Mouse (Mus musculus): Measurements from ENCODE around the gene Myh7b. TPM values are rescaled to one million over a fixed set of nuclear protein-coding genes. Genes with fewer than 3 reads are reported as not detected.

The Myh7b gene
- polyA plus RNA-seq, 1 experiment from 2014 or later = 21.8 TPM

DNA sequence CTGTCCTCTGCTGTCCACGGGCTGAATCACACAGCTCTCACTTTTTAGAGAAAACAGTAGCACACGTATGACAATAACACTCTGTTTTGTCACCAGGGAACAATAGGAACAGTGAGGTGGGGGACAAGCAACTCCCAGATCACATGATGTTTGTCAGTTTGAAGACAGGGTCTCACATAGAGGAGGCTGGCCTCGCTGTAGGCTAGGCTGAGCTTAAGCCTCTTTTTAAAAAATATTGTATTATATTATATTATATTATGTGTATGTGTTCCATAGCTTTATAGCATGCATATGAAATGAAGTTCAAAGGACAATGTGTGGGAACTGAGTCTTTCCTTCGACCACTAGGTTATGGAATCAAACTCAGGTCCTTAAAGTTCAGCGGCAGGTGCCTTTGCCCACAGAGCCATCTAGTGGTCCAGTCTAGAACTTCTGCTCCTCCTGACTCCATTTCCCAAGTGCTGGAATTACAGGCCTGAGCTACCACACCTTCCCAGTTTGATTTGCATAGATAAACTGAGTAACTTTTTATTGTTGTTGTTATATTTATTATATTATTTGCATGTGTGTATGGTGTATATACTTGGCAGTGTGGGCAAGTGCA, 27.0 kb upstream of the Myh7b start:
- H3K9me3 ChIP-seq (replicated peaks) = no peaks in the 10 kb centered on the region
- no peaks in the 10 kb centered on the region for H3K4me1 ChIP-seq (replicated peaks)
- 48% methylated on average over 5 of the region's 5 CpGs for WGBS
- ATAC-seq (replicated peaks; ENCODE audit: insufficient number of reproducible peaks, insufficient read depth, low FRiP score, low read depth) = no peak
- H3K27ac ChIP-seq = no peak overlapping the region
- no peak overlapping the region for H3K9ac ChIP-seq
- H3K36me3 ChIP-seq = no peaks in the 10 kb centered on the region
- no peak overlapping the region for H3K4me3 ChIP-seq
- H3K27me3 ChIP-seq = no peaks in the 10 kb centered on the region
- H3K4me2 ChIP-seq = no peak overlapping the region

DNA sequence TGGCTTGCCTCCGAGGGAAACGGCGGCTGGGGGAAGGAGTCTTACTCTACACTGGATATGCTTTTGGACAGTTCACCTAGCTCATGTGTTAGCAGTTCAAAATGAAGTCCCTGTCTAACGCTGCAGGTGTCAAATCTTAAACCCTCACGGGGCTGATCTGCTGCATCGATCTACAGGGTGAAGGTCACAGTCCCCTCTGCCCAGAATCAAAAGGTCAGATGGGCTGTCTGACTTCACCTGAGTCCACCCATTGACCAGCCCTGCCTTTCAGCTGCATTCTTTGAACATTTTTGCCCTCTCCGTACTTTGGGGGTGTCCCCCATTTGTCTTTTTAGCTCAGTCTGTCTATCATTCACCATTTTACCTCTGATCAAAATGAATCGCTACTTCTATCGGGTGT, 25.9 kb upstream of the Myh7b start:
- H3K9me3 ChIP-seq (replicated peaks) = no peaks in the 10 kb centered on the region
- no peaks in the 10 kb centered on the region for H3K4me1 ChIP-seq (replicated peaks)
- WGBS = 86% methylated on average over 9 of the region's 9 CpGs
- ATAC-seq (replicated peaks; ENCODE audit: insufficient number of reproducible peaks, insufficient read depth, low FRiP score, low read depth) = no peak
- no peaks in the 10 kb centered on the region for H3K27me3 ChIP-seq
- H3K4me2 ChIP-seq = no peak overlapping the region
- H3K9ac ChIP-seq = no peak overlapping the region
- H3K4me3 ChIP-seq = no peak overlapping the region
- H3K27ac ChIP-seq = no peak overlapping the region
- H3K36me3 ChIP-seq = no peaks in the 10 kb centered on the region

DNA sequence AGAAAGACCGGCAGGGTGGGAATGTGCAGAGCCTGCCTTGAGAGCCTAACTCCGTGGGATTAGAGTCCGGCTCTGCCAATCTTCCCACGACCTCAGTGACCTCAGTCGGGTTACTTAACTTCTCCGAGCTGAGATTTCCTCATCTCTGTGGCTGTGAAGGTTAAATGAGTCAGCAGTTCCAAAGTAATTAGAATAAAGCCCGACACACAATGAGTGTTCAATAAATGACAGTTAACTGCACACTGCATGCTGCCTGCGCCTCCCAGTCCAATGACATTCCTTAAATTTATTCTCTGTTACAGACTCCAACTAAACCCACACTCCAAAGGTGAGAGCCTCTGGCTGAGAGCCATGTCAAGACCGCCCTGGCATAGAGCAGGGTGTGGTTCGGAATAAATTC, 25.5 kb upstream of the Myh7b start:
- no peak overlapping the region for H3K9ac ChIP-seq
- no peaks in the 10 kb centered on the region for H3K9me3 ChIP-seq (replicated peaks)
- WGBS = 62% methylated on average over 10 of the region's 10 CpGs
- no peaks in the 10 kb centered on the region for H3K36me3 ChIP-seq
- no peak for ATAC-seq (replicated peaks; ENCODE audit: insufficient number of reproducible peaks, insufficient read depth, low FRiP score, low read depth)
- H3K27me3 ChIP-seq = no peaks in the 10 kb centered on the region
- H3K27ac ChIP-seq = no peak overlapping the region
- no peak overlapping the region for H3K4me2 ChIP-seq
- no peaks in the 10 kb centered on the region for H3K4me1 ChIP-seq (replicated peaks)
- H3K4me3 ChIP-seq = no peak overlapping the region

DNA sequence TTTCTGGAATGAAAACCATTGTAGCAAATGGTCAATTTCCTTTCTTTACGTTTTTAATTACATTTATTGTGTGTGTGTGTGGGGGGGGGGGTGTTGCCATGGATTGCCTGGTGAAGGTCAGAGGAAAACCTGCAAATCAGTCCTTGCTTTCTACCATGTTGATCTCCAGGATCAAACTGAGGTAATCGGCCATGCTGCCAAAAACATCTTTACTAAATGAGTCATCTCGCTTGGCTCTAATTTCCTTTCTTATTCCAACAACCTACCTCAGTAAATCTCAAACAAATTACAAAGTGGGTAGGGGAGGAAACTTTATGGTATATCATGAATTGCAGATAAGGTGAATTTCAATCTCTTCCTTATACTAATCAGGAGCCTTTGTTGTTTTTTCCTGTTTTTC, 22.9 kb upstream of the Myh7b start:
- ATAC-seq (replicated peaks; ENCODE audit: insufficient number of reproducible peaks, insufficient read depth, low FRiP score, low read depth) = no peak
- Histone ChIP-seq H3K36me3 (no peaks in the 10 kb centered on the region), H3K9me3 (replicated peaks) (no peaks in the 10 kb centered on the region), H3K4me1 (replicated peaks) (peaks cover 13% of the 10 kb centered on the region), H3K4me2 (no peak overlapping the region), H3K9ac (no peak overlapping the region), H3K27me3 (no peaks in the 10 kb centered on the region), H3K27ac (no peak overlapping the region), H3K4me3 (no peak overlapping the region)
- WGBS = 72% methylated on average over 3 of the region's 3 CpGs

DNA sequence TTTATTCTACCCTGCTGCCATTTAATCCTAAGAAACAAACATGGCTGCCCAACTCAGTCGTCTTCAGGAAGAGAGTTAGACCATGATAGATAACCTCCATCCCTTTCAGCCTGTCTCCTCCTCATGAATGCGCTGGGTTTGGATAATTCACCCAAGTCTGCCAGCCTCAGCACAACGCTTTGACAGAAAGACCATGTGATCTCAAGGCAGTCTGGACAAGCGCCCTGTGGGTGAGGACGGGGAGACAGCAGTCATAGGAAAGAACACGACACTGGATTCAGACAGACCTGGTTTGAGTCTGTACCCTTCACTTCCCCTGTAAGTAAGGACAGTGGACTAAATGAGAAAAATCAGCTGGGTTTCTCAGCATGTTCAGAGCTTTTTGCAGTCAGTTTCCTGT, 21.5 kb upstream of the Myh7b start:
- Histone ChIP-seq H3K4me1 (replicated peaks) (peaks cover 14% of the 10 kb centered on the region), H3K27me3 (no peaks in the 10 kb centered on the region), H3K36me3 (no peaks in the 10 kb centered on the region), H3K4me3 (no peak overlapping the region), H3K27ac (no peak overlapping the region), H3K9ac (no peak overlapping the region), H3K9me3 (replicated peaks) (no peaks in the 10 kb centered on the region), H3K4me2 (no peak overlapping the region)
- 67% methylated on average over 6 of the region's 6 CpGs for WGBS
- ATAC-seq (replicated peaks; ENCODE audit: insufficient number of reproducible peaks, insufficient read depth, low FRiP score, low read depth) = no peak

DNA sequence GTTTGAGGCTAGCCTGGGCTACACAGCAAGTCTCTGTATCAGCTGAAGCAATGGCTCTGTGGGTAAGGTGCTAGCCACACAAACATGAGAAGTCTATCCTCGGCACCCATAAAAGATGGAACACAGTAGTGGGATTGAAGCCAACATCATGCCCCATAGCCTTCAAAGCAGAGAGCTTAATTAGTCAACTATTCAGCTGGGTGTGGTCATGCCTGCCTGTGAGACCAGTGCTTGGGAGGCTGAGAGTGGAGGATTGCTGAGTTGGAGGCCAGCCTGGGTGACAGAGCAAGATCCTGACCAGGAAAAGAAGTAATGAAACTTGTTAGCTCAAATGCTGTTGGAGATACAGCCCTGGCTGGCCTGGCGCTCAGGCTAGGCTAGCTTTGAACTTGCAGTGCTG, 20.1 kb upstream of the Myh7b start:
- no peak overlapping the region for H3K4me3 ChIP-seq
- WGBS = 98% methylated on average over 2 of the region's 2 CpGs
- H3K27ac ChIP-seq = no peak overlapping the region
- no peaks in the 10 kb centered on the region for H3K27me3 ChIP-seq
- no peaks in the 10 kb centered on the region for H3K36me3 ChIP-seq
- no peaks in the 10 kb centered on the region for H3K9me3 ChIP-seq (replicated peaks)
- H3K9ac ChIP-seq = no peak overlapping the region
- H3K4me2 ChIP-seq = no peak overlapping the region
- H3K4me1 ChIP-seq (replicated peaks) = peaks cover 14% of the 10 kb centered on the region
- no peak for ATAC-seq (replicated peaks; ENCODE audit: insufficient number of reproducible peaks, insufficient read depth, low FRiP score, low read depth)

DNA sequence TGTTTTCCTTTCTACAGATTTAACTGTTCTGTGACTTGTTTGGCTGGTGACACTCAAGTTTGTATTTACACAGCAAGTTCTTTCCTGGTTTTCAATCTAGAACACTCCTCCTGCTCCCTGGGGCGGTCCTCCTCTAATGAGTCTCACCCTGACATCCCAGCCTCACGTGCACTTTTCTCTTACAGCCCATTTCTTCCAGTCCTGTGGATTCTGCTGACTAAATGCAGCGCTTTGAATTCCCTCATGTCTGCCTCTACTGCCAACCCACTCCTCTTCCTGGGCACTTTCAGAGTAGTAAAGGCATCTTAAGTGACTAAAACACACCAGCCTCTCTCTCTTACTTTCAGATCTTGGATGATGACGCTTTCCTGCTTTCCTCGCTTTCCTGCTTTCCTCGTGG, 19.3 kb upstream of the Myh7b start:
- H3K36me3 ChIP-seq = no peaks in the 10 kb centered on the region
- peak overlapping the region; percentile 93 for H3K27ac ChIP-seq
- no peaks in the 10 kb centered on the region for H3K9me3 ChIP-seq (replicated peaks)
- peaks cover 17% of the 10 kb centered on the region for H3K4me1 ChIP-seq (replicated peaks)
- peak overlapping the region; percentile 85 for H3K9ac ChIP-seq
- peak overlapping the region; percentile 86 for H3K4me2 ChIP-seq
- peak overlapping the region; percentile 77 for H3K4me3 ChIP-seq
- H3K27me3 ChIP-seq = no peaks in the 10 kb centered on the region
- 7% methylated on average over 6 of the region's 6 CpGs for WGBS
- ATAC-seq (replicated peaks; ENCODE audit: insufficient number of reproducible peaks, insufficient read depth, low FRiP score, low read depth) = no peak

DNA sequence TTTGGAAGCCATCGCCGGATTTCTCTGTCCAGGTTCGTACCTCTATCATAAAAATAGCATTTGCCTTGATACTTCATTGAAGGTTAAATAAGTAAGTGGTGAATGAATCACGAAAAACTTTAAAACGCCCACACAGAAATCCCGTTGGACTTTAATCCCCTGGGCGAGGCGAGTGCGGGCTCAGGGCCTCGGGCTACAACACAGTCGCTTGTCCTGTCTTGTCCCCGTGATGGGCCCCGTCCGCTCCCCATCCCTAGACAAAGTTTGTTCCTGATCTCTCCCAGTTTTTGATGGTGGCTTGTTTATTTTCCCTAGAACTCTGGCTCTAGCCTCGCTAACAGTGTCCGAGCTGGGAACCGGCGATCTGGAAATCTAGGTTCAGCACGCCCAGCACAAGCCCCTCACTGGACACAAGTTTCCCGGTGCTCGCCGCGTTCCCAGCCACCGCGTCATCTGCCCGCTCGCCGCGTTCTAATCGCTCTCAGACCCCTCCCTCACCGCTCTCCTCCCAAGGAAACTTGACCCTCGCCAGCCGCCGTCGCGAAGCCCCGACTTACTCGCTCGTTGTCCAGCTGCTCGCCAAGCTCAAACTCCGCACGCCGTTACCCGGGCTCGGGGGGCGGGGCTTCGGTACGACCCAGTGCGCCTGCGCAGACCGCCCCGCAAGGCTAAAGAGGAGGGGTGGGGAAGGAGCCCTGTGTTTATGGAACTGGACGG, 18.7 kb upstream of the Myh7b start, which contains the start of gene Gss:
Gene Gss, minus strand, starts transcription at position 674 of the 717 bp plus-strand sequence.
- Histone ChIP-seq H3K27me3 (no peaks in the 10 kb centered on the region), H3K4me1 (replicated peaks) (peaks cover 17% of the 10 kb centered on the region), H3K4me2 (peak within 1 kb of the TSS; percentile 86), H3K27ac (peak within 1 kb of the TSS; percentile 93), H3K4me3 (peak within 1 kb of the TSS; percentile 77), H3K9ac (peak within 1 kb of the TSS; percentile 85), H3K9me3 (replicated peaks) (no peaks in the 10 kb centered on the region), H3K36me3 (no peaks in the 10 kb centered on the region)
- WGBS = under 1% methylated on average over 53 of the region's 53 CpGs
- ATAC-seq (replicated peaks; ENCODE audit: insufficient number of reproducible peaks, insufficient read depth, low FRiP score, low read depth) = peak; percentile 93

- ATAC-seq (replicated peaks; ENCODE audit: insufficient number of reproducible peaks, insufficient read depth, low FRiP score, low read depth) = no peak
- whole genome bisulfite sequencing = 0% methylated on average over 9 of the region's 9 CpGs
- no peaks in the 10 kb centered on the region for H3K36me3 ChIP-seq
- H3K9ac ChIP-seq = peak overlapping the region; percentile 85
- H3K4me1 ChIP-seq (replicated peaks) = peaks cover 17% of the 10 kb centered on the region
- peak overlapping the region; percentile 77 for H3K4me3 ChIP-seq
- peak overlapping the region; percentile 86 for H3K4me2 ChIP-seq
- H3K27me3 ChIP-seq = no peaks in the 10 kb centered on the region
- H3K27ac ChIP-seq = peak overlapping the region; percentile 93
- H3K9me3 ChIP-seq (replicated peaks) = no peaks in the 10 kb centered on the region
Observed at GRCm38 (mm10) chr2:155592854-155593283, 18.1 kb upstream of the Myh7b start.

DNA sequence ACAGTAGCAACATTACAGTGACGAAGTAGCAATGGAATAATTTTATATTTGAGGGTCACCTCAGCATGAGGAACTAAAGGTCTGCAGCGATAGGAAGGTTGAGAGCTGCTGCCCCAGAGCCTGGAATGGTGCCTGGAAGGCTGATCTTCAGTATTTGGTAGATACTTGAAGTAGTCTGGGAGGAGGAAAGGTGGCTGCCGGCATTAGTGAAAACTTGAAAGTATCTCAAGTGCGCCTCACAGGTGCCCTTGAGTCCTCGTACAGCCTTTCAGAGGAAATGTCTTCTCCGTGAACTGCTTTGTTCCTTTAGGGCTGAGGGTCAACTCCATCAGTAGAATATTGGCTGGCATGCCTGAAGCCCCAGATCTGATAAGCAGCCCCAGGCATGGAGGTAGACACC, 15.5 kb upstream of the Myh7b start:
- no peak for ATAC-seq (replicated peaks; ENCODE audit: insufficient number of reproducible peaks, insufficient read depth, low FRiP score, low read depth)
- Histone ChIP-seq H3K9ac (no peak overlapping the region), H3K9me3 (replicated peaks) (no peaks in the 10 kb centered on the region), H3K4me1 (replicated peaks) (peaks cover 17% of the 10 kb centered on the region), H3K4me3 (no peak overlapping the region), H3K36me3 (no peaks in the 10 kb centered on the region), H3K27ac (no peak overlapping the region), H3K4me2 (no peak overlapping the region), H3K27me3 (no peaks in the 10 kb centered on the region)
- 76% methylated on average over 6 of the region's 6 CpGs for WGBS

DNA sequence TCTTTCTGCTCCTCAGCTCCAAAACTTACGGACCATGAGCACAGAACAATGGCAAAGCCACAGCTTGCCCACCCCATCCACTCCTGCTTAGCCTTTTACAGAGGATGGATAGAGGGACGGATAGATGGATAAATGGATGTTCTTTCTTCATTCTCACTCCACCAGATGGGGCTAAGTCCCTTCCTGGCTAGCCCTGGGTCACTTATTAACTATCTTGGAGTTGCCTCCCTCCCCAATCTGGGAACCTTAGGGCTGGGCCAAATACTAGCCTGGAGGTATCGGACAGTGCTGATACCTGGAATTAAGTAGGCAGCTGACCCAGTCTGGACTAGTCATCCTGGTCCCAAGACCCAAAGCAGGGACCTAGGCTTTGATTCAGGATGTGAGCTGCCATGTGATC, 7.3 kb upstream of the Myh7b start:
- H3K27ac ChIP-seq = no peak overlapping the region
- WGBS = 54% methylated on average over 3 of the region's 3 CpGs

More for the DNA sequence above, 7.3 kb upstream of the Myh7b start:
- H3K36me3 ChIP-seq = no peaks in the 10 kb centered on the region
- no peak for ATAC-seq (replicated peaks; ENCODE audit: insufficient number of reproducible peaks, insufficient read depth, low FRiP score, low read depth)
- H3K9ac ChIP-seq = no peak overlapping the region
- peaks cover 31% of the 10 kb centered on the region for H3K4me1 ChIP-seq (replicated peaks)
- no peak overlapping the region for H3K4me2 ChIP-seq
- H3K9me3 ChIP-seq (replicated peaks) = no peaks in the 10 kb centered on the region
- no peaks in the 10 kb centered on the region for H3K27me3 ChIP-seq
- H3K4me3 ChIP-seq = no peak overlapping the region
